In the genomic region with DNA sequence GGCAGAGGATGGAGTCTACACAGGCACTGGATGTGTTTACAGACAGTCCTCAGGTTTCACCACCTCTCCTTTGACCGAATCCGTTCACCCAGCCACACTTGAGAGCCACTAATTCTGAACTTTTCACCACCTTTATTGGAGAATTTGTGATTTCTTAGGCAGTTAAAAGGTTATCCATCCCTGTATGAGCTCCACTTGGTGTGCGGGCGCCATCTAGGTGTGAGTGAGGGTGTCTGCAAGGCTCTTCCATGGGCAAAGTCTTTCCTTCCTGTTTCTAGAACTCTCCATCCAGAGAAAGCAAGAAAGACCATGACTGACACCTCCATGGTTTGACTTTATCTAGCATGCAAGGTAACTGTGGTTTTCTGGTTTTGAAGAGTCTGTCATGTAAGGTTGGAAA, we compare ENCODE assay signal across 8 mouse cellular contexts.
DNase-seq lines count a peak whose midpoint lies in the region; ATAC-seq and TF ChIP-seq lines count a peak whose summit lies in the region.

No protein-coding gene starts in this region.

- TF ChIP-seq CTCF in forebrain, postnatal 0 days (IDR thresholded peaks at IDR 0.05; ENCODE audit: low read depth), result peak; percentile 90
- TF ChIP-seq CTCF in thymus, adult 2 months (IDR thresholded peaks at IDR 0.05; ENCODE audit: borderline replicate concordance, control insufficient read depth, extremely low read depth, insufficient read depth, low read length, poor library complexity), result no peak

- H3K4me2 ChIP-seq in forebrain, postnatal 0 days (ENCODE audit: low read depth), result no peak overlapping the region
- H3K4me2 ChIP-seq in forebrain, embryonic 12.5 days, result no peak overlapping the region
- no peak overlapping the region for H3K4me2 ChIP-seq in embryonic facial prominence, embryonic 11.5 days (ENCODE audit: low read depth, low read length)

- 45% methylated on average over 4 of the region's 4 CpGs for WGBS in forebrain, postnatal 0 days
- WGBS in forebrain, embryonic 12.5 days, result 40% methylated on average over 4 of the region's 4 CpGs
- 45% methylated on average over 4 of the region's 4 CpGs for WGBS in thymus, adult 2 months
- WGBS in embryonic facial prominence, embryonic 11.5 days, result 34% methylated on average over 4 of the region's 4 CpGs
- WGBS in large intestine, adult 2 months, result 22% methylated on average over 4 of the region's 4 CpGs

- H3K27ac ChIP-seq in forebrain, postnatal 0 days (ENCODE audit: low read depth, low read length), result no peak overlapping the region
- no peak overlapping the region for H3K27ac ChIP-seq in forebrain, embryonic 12.5 days
- H3K27ac ChIP-seq in thymus, adult 2 months (ENCODE audit: control insufficient read depth, insufficient read depth, low read length), result no peak overlapping the region
- no peak overlapping the region for H3K27ac ChIP-seq in embryonic facial prominence, embryonic 11.5 days (replicated peaks; ENCODE audit: low read depth, low read length)

- no peak overlapping the region for H3K4me3 ChIP-seq in forebrain, postnatal 0 days (ENCODE audit: low read depth, low read length)
- H3K4me3 ChIP-seq in forebrain, embryonic 12.5 days (replicated peaks), result no peak overlapping the region
- H3K4me3 ChIP-seq in thymus, adult 2 months (ENCODE audit: control insufficient read depth, insufficient read depth, low read length), result no peak overlapping the region
- no peak overlapping the region for H3K4me3 ChIP-seq in embryonic facial prominence, embryonic 11.5 days (ENCODE audit: low read depth, low read length)

- H3K9me3 ChIP-seq in forebrain, postnatal 0 days (ENCODE audit: low read length), result no peaks in the 10 kb centered on the region
- no peaks in the 10 kb centered on the region for H3K9me3 ChIP-seq in forebrain, embryonic 12.5 days
- no peaks in the 10 kb centered on the region for H3K9me3 ChIP-seq in embryonic facial prominence, embryonic 11.5 days (replicated peaks; ENCODE audit: control insufficient read depth, low read length)

- TF ChIP-seq POLR2A in thymus, adult 2 months (IDR thresholded peaks at IDR 0.05; ENCODE audit: control insufficient read depth, extremely low read depth, insufficient read depth, low read length, poor library complexity), result no peak

- DNase-seq in forebrain, postnatal 0 days, result peak; percentile 78
- peak; percentile 9 for DNase-seq in thymus, adult 2 months
- no peak for DNase-seq in thymus, adult 18-20 months
- DNase-seq in embryonic facial prominence, embryonic 11.5 days (ENCODE audit: low spot score), result peak; percentile 71
- DNase-seq in large intestine, adult 2 months (ENCODE audit: low read depth, low spot score), result peak; percentile 45

- H3K9ac ChIP-seq in forebrain, postnatal 0 days, result no peak overlapping the region
- H3K9ac ChIP-seq in forebrain, embryonic 12.5 days, result no peak overlapping the region
- H3K9ac ChIP-seq in embryonic facial prominence, embryonic 11.5 days (replicated peaks; ENCODE audit: low read length), result no peak overlapping the region

- ATAC-seq in forebrain, postnatal 0 days, result peak; percentile 61; the same call in 1 of the 2 replicates
- no peak for ATAC-seq in forebrain, embryonic 12.5 days (ENCODE audit: low FRiP score)
- ATAC-seq in embryonic facial prominence, embryonic 11.5 days (replicated peaks; ENCODE audit: insufficient number of reproducible peaks, low FRiP score, low TSS enrichment, low read depth), result no peak
- peak; percentile 52; the same call in 1 of the 2 replicates for ATAC-seq in megakaryocyte, adult 5-6 weeks (ENCODE audit: poor library complexity, severe bottlenecking)
- ATAC-seq in activated CD4-positive, CD25-positive, alpha-beta regulatory T cell, adult 4 months, result no peak

- H3K36me3 ChIP-seq in forebrain, postnatal 0 days (ENCODE audit: insufficient read depth), result no peaks in the 10 kb centered on the region
- no peaks in the 10 kb centered on the region for H3K36me3 ChIP-seq in forebrain, embryonic 12.5 days (replicated peaks)
- H3K36me3 ChIP-seq in thymus, adult 2 months (ENCODE audit: control insufficient read depth, insufficient read depth, low read length), result no peaks in the 10 kb centered on the region
- no peaks in the 10 kb centered on the region for H3K36me3 ChIP-seq in embryonic facial prominence, embryonic 11.5 days (replicated peaks; ENCODE audit: control insufficient read depth, insufficient read depth, low read depth, low read length)

- no peaks in the 10 kb centered on the region for H3K4me1 ChIP-seq in forebrain, postnatal 0 days (ENCODE audit: insufficient read depth)
- H3K4me1 ChIP-seq in forebrain, embryonic 12.5 days, result peaks cover under 1% of the 10 kb centered on the region; the same call in 1 of the 2 replicates
- H3K4me1 ChIP-seq in thymus, adult 2 months (replicated peaks; ENCODE audit: control insufficient read depth, insufficient read depth, low read length), result no peaks in the 10 kb centered on the region
- H3K4me1 ChIP-seq in embryonic facial prominence, embryonic 11.5 days (ENCODE audit: control insufficient read depth, insufficient read depth, low read length), result peaks cover 2% of the 10 kb centered on the region; the same call in 1 of the 2 replicates

- no peaks in the 10 kb centered on the region for H3K27me3 ChIP-seq in forebrain, postnatal 0 days (ENCODE audit: insufficient read depth, low read length)
- H3K27me3 ChIP-seq in forebrain, embryonic 12.5 days, result peaks cover 7% of the 10 kb centered on the region; the same call in 1 of the 2 replicates
- H3K27me3 ChIP-seq in thymus, adult 2 months (ENCODE audit: control insufficient read depth, insufficient read depth, low read length), result no peaks in the 10 kb centered on the region
- H3K27me3 ChIP-seq in embryonic facial prominence, embryonic 11.5 days (ENCODE audit: control insufficient read depth, insufficient read depth, low read length), result no peaks in the 10 kb centered on the region

Comparison
In these comparisons a context has a peak if more than half of its experiments do, and no peak if none do; other contexts are left out.
1. ATAC-seq: peak in forebrain, postnatal 0 days (single experiment) and megakaryocyte, adult 5-6 weeks (single experiment); none in forebrain, embryonic 12.5 days (single experiment), embryonic facial prominence, embryonic 11.5 days (single experiment) and activated CD4-positive, CD25-positive, alpha-beta regulatory T cell, adult 4 months (single experiment).
2. DNase-seq: peak in forebrain, postnatal 0 days (single experiment), thymus, adult 2 months (single experiment), embryonic facial prominence, embryonic 11.5 days (single experiment) and large intestine, adult 2 months (single experiment); none in thymus, adult 18-20 months (0 of 2).